Mouse (Mus musculus) midbrain, embryonic 15.5 days (tissue): Measurements from ENCODE around the gene Btbd35f28. TPM values are rescaled to one million over a fixed set of nuclear protein-coding genes. Genes with fewer than 3 reads are reported as not detected.
"Not testable (repeated sequence)": the region's sequence is repeated elsewhere in the genome, so short reads cannot be mapped to it uniquely, and the experiment has no call there.

Experiments
- ATAC-seq: fragments of 200-750 bp; cut with Nextera tagmentation; replicated peaks from 2 replicates; pipeline ENCODE4 v1.8.0; 2017; ENCODE audit warnings: moderate TSS enrichment
- H3K27ac ChIP-seq: fragments of 300-500 bp; sonication (generic); 2 replicates; pipeline ENCODE4 v1.5.1; 2015; ENCODE audit warnings: mild to moderate bottlenecking, inconsistent platforms
- H3K27me3 ChIP-seq: fragments of 300-500 bp; sonication (generic); replicated peaks from 2 replicates; pipeline ENCODE4 v1.6.1; 2015; ENCODE audit warnings: inconsistent platforms
- H3K36me3 ChIP-seq: fragments of 300-500 bp; sonication (generic); replicated peaks from 2 replicates; pipeline ENCODE4 v1.6.1; 2015; ENCODE audit warnings: inconsistent platforms
- H3K4me1 ChIP-seq: fragments of 300-500 bp; sonication (generic); 2 replicates; pipeline ENCODE4 v1.6.1; 2015; ENCODE audit warnings: inconsistent platforms
- H3K4me2 ChIP-seq: fragments of 300-500 bp; sonication (generic); 2 replicates; pipeline ENCODE4 v1.6.1; 2015; ENCODE audit warnings: inconsistent platforms, mild to moderate bottlenecking, moderate library complexity
- H3K4me3 ChIP-seq: fragments of 300-500 bp; sonication (generic); 2 replicates; pipeline ENCODE4 v1.5.1; 2015; ENCODE audit warnings: mild to moderate bottlenecking, inconsistent platforms
- H3K9ac ChIP-seq: fragments of 300-500 bp; sonication (generic); 2 replicates; pipeline ENCODE4 v1.6.1; 2015; ENCODE audit warnings: mild to moderate bottlenecking, inconsistent platforms
- H3K9me3 ChIP-seq: fragments of 300-500 bp; sonication (generic); 2 replicates; pipeline ENCODE4 v1.6.1; 2016; ENCODE audit warnings: inconsistent platforms
- WGBS: fragments of 180-500 bp; shearing (Covaris S2); methylation state at CpG from one replicate; pipeline ENCODE4 v1.1.7; 2015; ENCODE audit warnings: mixed read lengths; 5-methylcytosine and 5-hydroxymethylcytosine counted together
- polyA plus RNA-seq: library from polyadenylated mRNA; unstranded; fragments of >200 nt; fragmentation: Nextera tagmentation; extraction: Ambion mirVana; gene quantifications from 2 replicates; pipeline ENCODE4 v1.2.1, GENCODE M21; 2015

The Btbd35f28 gene
- not detected in 2 replicates for polyA plus RNA-seq

GRCm38 (mm10) chrX:4196276-4196675 lies at the start of gene Btbd35f28:
Btbd35f28 (plus strand) TSS chrX:4196576.
- not testable (repeated sequence) for H3K36me3 ChIP-seq, ATAC-seq, H3K4me2 ChIP-seq, H3K9me3 ChIP-seq, H3K27me3 ChIP-seq, H3K4me3 ChIP-seq, H3K4me1 ChIP-seq, H3K27ac ChIP-seq, H3K9ac ChIP-seq
- no CpG with 5 or more reads among the region's 2 CpGs for WGBS

Other genes starting within 250 kb of the Btbd35f28 start
- not detected in 2 replicates for gene Btbd35f16, start 239.6 kb upstream of the Btbd35f28 start, polyA plus RNA-seq
- gene Btbd35f3, start 158.9 kb upstream of the Btbd35f28 start, polyA plus RNA-seq = not detected in 2 replicates
- gene Btbd35f20, start 94.7 kb downstream of the Btbd35f28 start, polyA plus RNA-seq = not detected in 2 replicates
- not detected in 2 replicates for gene Btbd35f17, start 174.1 kb downstream of the Btbd35f28 start, polyA plus RNA-seq